Mouse (Mus musculus) thymus, postnatal 0 days (tissue): ENCODE results near the gene Hsp90ab1. TPM values are rescaled to one million over a fixed set of nuclear protein-coding genes. Genes with fewer than 3 reads are reported as not detected.

ENCODE experiments used
- DNase-seq: peaks from one replicate; pipeline ENCODE4 v3.0.0-alpha.2; 2015; ENCODE audit warnings: low spot score
- polyA plus RNA-seq: library from polyadenylated mRNA; unstranded; fragments of >200 nt; fragmentation: Nextera tagmentation; extraction: Ambion mirVana; gene quantifications from 2 replicates; pipeline ENCODE4 v1.2.1, GENCODE M21; 2015

Gene Hsp90ab1
- 1,223 and 1,279 TPM in 2 replicates for polyA plus RNA-seq

DNA sequence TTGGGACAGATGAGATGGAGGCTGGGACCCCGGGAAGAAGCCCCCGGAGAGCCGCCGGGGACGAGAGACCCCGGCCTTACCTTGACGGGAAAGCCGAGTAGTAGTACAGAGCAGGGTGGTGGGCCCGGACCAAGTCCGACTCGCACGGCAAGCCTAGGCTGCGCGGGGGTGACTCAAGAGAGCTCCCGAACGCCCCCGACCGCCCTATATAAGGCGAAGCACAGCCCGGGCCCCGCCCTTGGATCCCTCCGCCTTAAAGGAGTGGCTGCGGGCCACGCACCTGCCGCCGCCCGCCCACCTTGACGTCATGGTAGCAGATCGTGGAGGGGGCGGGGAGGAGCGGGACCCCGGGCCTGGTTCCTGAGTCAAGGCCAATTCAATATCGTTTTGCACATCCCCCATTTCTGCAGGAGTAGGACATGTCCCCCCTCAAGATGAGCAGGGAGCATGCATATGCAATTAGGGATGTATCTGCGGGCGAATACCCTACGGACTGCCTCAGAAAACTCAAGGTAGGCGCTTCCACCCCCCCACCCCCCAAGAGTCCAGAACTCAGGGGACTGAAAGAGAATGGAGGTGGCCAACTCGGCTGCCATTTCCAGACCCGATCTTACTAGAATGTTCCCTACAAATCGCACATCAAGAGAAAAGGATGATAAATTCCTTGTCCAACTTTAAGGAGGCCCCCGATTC lies at the start of gene Hsp90ab1:
TSS of gene Hsp90ab1 (minus strand) at position 185 of the 693 bp plus-strand sequence.
- peak; percentile 99 for DNase-seq

DNA sequence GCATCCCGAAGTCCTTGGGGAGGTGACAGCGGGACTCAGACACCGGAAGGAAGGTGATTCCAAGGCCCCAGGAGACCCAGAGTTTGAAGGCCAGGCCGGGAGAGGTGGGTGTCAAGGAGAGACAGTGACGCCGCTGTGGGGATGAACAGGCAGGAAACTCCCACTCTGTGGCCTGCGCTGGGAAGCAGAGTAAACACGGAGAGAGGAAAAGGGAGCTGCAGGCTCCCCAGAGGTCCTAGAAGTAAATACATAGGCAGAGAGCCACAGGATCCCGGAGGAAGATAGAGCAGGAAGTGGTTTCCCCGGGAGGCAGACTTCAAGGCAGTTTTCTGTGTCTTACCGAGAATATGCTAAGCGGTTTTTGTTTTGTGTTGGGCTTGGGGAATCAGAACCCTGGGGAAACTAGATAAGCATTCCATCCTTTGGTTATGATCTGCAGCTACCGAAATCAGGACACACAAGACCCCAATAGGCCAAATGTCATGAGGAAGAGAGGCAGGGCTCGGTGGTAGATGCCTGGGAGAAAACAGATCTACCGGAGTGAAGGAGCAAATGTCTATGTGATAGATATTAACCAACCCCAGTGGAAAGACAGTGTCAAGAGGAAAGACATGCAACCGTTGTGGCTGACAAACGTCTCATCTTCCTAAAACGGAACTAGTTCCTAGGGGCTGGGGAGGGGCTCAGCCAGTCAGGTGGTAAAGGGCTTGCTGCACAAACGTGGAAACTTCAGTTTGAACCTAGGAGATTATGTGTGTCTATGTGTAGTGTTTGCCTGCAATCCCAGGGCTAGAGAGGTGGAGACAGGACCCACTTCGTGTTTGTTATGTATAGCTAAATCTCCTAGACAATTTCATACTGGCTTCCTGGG lies 46.5 kb upstream of the Hsp90ab1 start:
- DNase-seq = peak; percentile 66

DNA sequence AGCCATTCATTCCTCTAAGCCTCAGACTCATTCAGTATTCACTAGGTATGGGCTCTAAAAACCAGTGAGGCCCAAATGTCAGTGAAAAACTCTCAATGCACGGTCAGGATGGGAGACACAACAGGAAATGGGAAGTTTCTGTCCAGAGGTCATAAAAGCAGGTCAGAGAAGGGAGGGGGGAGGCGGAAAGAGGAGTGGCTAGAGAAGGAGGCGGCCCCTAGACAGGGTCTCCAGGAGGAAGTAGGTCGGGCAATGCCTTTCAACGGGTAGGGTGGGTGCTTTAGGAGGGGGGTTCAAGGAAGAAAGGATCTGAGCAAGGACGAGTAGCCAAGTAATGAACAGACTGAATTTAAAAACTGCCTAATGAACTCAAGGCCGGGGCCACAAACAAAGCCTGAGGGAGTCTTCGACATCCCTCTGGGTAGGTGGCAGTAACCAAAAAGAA lies 45.9 kb upstream of the Hsp90ab1 start:
- peak; percentile 79 for DNase-seq

- no peak for DNase-seq
Measured at GRCm38 (mm10) chr17:45617655-45618054, 44.6 kb upstream of the Hsp90ab1 start.

GRCm38 (mm10) chr17:45616679-45617078 lies 43.6 kb upstream of the Hsp90ab1 start:
- DNase-seq = no peak

- DNase-seq = peak; percentile 1
Measured at GRCm38 (mm10) chr17:45616046-45616650, 43.1 kb upstream of the Hsp90ab1 start.

DNA sequence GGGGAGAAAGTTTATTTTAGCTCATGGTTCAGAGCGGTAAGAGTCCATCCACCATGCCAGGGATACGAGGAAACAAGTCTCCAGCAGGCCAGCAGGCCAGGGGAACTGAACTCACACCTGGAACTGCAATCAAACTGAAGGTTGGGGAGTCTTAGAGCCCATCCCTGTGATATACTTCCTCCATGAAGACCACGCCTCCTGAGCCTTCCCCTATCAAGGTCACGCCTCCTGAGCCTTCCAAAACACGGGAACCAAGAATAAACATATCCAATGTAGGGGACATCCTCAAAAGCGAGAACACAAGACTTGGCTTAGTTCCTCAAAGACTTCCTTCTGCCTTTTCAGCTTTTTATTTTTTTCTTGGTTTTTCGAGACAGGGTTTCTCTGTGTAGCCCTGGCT lies 39.9 kb upstream of the Hsp90ab1 start:
- peak; percentile 1 for DNase-seq

DNA sequence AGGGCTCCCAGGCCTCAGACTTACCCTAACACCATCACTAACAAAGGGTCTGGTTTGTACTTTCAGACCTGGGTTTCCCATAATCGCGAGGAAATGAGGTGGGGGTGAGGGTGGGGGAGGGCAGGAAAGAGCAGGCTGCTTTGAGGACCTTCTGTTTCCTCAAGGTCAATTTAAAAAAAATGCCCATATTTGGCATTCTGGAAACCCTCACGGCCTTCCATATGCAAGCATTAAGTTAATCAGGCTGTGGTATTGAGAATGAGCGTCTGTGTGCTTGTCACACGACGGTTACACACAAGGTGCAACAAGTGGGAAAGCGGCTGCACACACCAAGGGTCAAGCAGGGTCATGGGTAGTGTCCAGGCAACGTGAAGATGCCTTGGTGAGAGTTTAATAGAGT lies 38.9 kb upstream of the Hsp90ab1 start:
- DNase-seq = peak; percentile 1

GRCm38 (mm10) chr17:45610144-45610866 lies 37.2 kb upstream of the Hsp90ab1 start:
- DNase-seq = no peak

DNA sequence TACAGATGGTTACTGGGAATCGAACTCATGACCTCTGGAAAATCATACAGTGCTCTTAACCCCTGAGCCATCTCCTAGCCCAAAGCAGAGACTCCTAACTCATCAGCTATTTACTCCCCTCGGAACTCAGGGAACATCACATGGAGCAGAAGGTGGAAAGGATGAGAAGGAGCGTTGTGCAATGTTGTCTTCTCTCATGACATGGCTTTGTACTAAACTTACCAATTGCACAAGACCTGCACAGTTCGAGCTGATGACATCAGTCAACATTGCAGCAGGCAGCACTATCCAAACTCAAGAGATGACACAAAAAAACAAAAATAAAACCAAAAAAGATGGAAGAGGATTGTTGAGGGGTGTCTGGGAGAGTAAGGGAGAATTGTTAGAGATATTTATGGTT lies 35.3 kb upstream of the Hsp90ab1 start:
- no peak for DNase-seq

DNA sequence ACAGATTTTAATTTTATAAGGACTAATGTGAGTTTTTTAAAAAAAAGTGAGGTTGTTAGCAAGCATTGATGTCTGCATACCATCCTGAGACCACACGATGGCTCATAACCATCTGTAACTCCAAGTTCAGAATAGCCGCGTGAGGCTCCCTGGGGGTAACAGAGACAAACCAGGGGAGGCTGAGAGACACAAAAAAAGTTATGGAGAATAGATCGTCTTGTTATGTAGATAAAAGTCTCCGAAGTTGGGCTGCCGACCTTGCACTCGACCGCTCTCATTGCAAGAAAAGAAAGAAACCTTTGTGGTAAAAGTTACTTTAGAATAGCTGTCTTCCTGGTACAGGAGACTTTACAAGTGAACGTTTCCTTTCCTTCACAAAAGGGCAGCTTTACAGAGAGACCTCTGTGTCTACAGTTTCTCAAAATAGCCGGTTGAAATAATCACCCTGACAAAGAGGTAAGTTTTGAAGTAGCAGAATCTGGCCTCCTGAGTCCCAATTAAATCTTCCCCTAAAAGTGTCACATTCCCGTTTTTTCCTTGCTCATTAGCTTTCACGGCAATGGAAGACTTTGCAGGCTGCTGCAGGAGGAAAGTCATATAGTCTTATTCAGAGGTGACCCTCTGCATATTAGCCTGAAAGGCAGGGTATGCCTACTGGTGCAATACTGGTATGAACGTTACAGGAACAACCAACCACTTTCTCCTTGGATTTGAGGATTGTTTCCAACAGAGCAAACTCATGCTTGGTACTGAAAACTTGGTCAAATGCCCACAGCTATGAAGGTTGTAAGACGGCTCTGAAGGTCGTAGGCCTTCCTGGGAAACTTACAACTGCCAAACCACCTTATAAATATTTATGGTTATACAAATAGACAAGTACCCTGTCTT lies 34.2 kb upstream of the Hsp90ab1 start:
- no peak for DNase-seq

GRCm38 (mm10) chr17:45602984-45603383 lies 29.9 kb upstream of the Hsp90ab1 start:
- no peak for DNase-seq

DNA sequence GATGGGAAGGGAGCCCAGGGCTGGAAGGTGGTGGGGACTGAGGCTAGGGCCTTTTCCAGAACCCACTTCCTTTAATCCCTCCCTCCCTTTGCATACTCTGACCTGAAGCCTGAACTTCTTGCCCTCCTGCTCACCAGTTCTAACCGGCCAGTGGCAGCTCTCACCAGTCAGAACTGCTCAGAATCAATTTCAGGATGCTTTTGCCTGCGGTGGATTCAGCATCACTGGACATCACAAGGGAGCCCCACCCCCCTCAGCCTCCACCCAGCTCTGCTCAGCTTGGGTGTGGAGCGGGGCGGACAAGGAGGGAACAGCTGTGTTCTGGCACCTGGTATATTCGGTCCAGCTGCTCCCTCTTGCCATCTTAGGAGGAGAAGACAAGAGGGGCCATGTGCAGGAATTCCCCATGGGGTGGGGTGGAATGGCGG lies 28.8 kb upstream of the Hsp90ab1 start, which contains the start of gene Mymx:
TSS of gene Mymx (minus strand) at position 226 of the 428 bp plus-strand sequence.
- no peak for DNase-seq

DNA sequence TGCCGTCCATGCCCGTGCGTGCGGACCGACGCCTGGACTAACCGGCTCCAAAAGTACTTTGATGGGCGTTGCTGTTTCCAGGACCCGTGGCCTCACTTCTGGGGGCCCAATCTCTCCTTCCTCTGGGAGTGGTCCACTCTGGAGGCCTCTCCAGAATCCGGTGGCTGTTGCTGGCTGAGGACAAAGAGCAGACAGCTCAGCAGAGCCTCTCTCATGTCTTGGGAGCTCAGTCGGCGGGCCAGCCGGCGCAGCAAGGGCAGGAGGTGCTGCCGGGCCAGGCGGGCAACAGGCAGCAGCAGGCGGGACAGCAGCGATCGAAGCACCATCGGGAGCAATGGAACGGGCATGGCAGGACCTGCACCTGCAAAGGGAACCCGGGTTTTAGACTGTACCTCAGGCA lies 28.3 kb upstream of the Hsp90ab1 start:
- peak; percentile 1 for DNase-seq

- peak; percentile 1 for DNase-seq
Measured at GRCm38 (mm10) chr17:45600267-45600666, 27.2 kb upstream of the Hsp90ab1 start.

- DNase-seq = no peak
Measured at GRCm38 (mm10) chr17:45599446-45600242, 26.6 kb upstream of the Hsp90ab1 start, which contains the start of gene Slc29a1. Slc29a1 (minus strand) TSS chr17:45599606.

DNA sequence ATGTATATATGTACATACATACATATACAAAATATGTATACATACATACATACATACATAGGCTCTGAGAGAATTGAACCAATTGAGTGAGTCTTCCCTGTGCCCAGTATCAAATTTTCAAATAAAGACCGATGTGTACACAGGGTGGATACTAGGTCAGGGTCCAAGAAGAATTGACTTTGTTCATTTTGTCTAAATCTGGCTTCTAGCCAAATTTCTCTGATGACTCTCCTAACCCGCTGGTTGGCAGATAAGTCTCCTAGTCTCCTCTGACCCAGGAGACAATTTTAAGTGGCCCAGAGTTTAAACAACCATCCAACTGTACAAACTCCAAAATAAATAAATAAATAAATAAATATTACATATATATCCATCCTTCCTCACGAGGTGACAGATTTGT lies 25.8 kb upstream of the Hsp90ab1 start:
- no peak for DNase-seq

DNA sequence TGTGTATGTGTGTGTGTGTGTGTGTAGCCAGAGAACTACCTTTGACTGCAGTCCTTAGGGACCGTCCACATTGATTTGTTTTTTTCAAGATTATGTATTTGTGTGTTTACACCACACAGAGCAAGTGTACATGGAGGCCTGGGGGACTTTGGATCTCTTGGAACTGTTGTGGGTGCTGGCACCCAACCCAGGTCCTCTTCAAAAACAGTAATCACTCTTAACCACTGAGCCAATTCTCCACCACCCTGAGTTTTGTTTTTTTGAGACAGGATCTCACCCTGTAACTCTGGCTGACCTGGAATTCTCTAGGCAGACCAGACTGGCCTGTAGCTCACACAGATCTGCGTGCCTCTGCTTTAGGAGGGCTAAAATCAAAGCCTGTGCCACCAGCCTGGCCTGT lies 25.3 kb upstream of the Hsp90ab1 start:
- DNase-seq = no peak

GRCm38 (mm10) chr17:45597787-45598186 lies 24.7 kb upstream of the Hsp90ab1 start:
- DNase-seq = peak; percentile 24
